Mouse (Mus musculus): ENCODE data around the gene Dydc2.

GRCm38 (mm10) chr14:41029303-41029702 lies 39.7 kb downstream of the Dydc2 start:
- TF ChIP-seq CTCF (IDR thresholded peaks at IDR 0.05; ENCODE audit: borderline replicate concordance, control insufficient read depth, extremely low read depth, insufficient read depth, low read length, poor library complexity) (no peak), POLR2A (IDR thresholded peaks at IDR 0.05; ENCODE audit: control insufficient read depth, extremely low read depth, insufficient read depth, low read length, poor library complexity) (no peak)

Data from thymus, adult 2 months (tissue).